Mouse (Mus musculus) retina, embryonic 14.5 days (tissue): Measurements from ENCODE around the gene Olfr1385.
"Not testable (repeated sequence)": the region's sequence is repeated elsewhere in the genome, so short reads cannot be mapped to it uniquely, and the experiment has no call there.

ENCODE experiments used
- DNase-seq: peaks from one replicate; pipeline ENCODE4 v3.0.0-alpha.2; 2015; ENCODE audit warnings: low spot score

The Olfr1385 gene

DNA sequence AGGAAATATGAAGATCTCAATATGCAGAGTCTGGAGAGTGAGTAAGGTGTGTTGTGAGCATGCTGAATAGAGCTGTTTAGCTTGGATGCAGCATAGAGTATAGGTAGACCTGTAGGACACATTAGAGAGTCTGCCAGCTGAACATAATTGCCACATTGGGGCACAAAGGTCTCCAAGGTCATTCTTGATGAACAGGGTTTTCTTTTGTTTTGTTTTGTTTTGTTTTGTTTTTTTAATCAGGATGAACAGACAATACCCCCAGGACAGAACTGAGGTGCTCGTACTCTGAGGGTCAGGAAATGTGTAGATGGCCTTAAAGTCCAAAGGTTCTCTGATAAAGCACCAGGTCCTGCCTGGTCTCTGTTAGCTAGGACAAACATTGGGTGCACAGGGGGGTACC, at the start of gene Olfr1385:
Olfr1385 (plus strand) TSS at position 301 of the 400 bp plus-strand sequence.
- DNase-seq = not testable (repeated sequence)

DNA sequence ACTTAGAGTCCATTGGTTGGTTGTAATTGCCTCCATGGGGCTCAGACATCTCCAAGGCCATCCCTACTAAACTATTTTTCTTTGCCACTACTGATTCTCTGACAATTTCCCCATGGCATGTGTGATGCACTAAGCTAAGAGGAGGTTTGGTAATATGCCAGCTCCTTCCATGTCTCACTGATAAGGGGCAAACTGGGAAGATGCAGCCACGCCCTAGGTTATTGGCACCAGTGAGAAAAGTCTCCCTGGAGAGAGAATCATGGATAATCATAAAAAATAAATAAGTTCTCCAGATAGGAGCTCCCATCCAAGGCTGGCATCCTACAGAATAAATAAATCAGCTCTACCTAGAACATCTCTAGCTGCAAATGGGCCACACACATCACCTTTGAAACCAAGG, 33.8 kb upstream of the Olfr1385 start, which contains the start of gene Olfr1387:
Olfr1387 (plus strand) TSS at position 301 of the 400 bp plus-strand sequence.
- no peak for DNase-seq

DNA sequence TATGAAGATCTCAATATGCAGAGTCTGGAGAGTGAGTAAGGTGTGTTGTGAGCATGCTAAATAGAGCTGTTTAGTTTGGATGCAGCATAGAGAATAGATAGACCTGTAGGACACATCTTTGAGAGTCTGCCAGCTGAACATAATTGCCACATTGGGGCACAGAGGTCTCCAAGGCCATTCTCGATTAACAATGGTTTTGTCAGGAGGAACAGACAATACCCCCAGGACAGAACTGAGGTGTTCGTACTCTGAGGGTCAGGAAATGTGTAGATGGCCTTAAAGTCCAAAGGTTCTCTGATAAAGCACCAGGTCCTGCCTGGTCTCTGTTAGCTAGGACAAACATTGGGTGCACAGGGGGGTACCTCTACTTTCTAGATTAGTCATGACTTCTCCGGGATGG, 24.1 kb upstream of the Olfr1385 start, which contains the start of gene Olfr1386:
Olfr1386 (plus strand) TSS at position 301 of the 400 bp plus-strand sequence.
- DNase-seq = not testable (repeated sequence)

DNA sequence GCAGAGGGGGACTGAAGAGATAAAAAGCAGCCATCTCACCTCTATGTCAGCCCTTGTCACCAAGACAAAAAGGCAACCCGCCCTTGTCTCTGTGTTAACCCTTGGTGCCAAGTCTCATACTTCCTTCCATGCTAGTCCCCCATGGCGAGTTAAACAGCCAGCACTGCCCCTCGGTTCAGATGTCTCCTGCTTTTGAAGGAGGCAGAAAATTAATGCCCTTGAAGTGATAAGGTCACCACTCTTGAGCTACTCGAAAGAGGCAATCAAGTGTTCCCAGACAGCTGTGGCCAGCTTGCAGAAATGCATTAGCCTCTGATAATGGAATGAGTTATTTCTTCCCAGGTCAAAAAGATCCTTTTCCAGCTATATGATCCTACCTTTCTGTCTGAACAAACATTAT, 2.9 kb upstream of the Olfr1385 start:
- DNase-seq = no peak

DNA sequence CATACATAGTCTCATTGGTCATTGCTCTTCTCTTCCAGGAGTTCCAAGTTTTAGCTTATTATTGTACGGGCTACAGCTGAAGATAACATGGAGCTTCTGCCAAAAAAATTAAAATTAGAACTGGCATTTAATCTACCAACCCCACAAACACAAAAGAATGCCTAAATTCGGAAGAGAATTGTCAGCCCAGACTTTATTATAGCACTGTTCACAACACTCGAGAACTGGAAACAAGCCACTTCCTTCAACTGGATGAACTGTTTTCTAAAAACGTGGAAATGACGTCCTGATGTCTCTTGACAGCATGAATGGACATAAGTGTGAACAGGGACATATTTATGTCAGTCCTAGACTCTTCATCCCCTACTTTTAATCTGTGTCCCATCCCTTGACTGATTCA, 29.2 kb downstream of the Olfr1385 start:
- DNase-seq = no peak

DNA sequence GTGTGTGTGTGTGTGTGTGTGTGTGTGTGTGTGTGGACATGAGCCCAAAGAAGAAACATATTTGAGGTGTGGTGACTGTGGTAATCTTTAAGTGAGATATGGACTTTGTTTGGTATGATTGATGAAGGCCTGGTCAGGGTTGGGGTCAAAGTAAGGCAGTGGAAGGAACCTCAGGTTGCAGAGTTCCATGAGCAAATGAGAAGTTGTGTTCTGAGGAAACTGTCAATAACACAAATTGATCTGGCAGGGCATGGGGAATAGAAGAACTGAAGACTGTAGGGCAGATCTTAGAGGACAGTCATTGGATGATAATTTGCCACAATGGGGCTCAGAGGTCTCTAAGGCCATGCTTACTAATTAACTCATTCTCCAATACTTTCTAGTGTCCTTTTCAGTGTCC, 30.5 kb downstream of the Olfr1385 start, which contains the start of gene Olfr1383:
Olfr1383 (plus strand) TSS at position 301 of the 400 bp plus-strand sequence.
- DNase-seq = no peak

DNA sequence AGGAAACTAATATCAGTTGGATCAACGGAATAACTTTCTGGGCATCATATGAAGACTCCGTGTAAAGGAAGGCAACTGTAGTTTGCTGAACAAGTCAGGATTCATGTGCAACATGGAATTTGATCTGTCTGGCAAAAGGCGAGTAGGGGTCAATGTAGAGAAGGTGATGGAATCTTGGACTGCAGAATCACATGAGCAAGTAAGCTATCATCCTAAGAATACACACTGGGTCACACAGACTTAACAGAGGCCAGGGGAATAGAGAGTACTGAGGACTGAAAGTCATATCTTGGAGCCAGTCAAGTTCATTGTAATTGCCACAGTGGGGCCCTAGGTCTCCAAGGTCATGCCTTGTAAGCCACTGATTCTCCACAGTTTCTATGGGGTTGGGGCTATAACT, 39.1 kb downstream of the Olfr1385 start, which contains the start of gene Olfr1382:
Olfr1382 (plus strand) TSS at position 301 of the 400 bp plus-strand sequence.
- no peak for DNase-seq

DNA sequence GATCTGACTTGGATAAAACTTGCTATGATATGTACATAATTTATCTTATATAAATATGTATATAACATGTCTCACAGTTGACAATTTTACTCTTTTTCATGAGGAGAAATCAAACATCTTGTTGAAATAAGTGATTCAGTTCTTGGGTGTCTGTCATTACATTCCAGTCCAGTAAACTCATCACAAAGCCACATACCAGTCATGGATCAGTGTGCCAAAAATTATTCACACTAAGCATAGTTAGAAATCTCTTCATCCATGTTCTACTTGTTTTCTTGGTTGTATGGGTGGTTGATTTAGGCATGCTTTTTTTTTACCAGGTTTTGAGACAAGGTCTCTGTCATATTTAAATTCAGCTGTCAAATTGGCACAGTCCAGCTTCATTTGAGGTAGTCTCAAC, 43.9 kb downstream of the Olfr1385 start:
- no peak for DNase-seq

DNA sequence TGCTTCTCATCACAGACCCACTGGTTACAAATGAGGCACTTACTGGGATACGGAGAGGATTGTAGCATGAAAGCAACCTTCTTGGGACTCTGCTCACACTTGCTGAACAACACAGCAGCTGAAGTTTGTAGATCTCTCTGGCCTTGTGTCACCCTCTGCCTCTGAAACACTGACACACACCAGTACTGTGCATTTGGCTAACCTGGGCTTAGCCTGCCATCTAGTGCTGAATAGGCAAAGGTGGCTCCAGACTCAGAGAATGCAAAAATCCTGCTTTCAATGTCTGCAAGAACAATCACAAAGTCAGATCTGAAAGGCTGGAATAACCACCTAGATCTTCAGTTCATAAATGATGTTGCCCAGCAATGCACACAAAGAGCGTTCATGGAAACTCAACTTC, 47.8 kb downstream of the Olfr1385 start:
- DNase-seq = peak; percentile 7

DNA sequence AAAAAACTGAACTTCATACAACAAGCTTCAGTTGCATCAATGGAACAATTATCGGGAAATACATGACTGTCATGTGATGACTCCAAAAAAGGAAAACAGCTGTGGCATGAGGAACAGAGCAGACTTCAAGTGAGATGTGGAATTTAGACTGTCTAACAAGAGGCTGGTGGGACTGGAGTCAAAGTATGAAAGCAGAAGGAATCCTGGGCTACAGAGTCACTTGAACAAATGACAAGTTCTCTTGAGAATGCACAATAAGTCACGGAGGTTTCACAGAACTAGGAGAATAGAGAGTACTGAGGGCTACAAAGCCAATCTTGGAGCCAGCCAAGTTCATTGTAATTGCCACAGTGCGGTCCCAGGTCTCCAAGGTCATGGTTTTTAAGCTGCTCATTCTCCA, 54.3 kb downstream of the Olfr1385 start, which contains the start of gene Olfr1381:
Olfr1381 (plus strand) TSS at position 301 of the 400 bp plus-strand sequence.
- DNase-seq = not testable (repeated sequence)
